Mouse (Mus musculus) limb, embryonic 13.5 days (tissue): ENCODE data around the gene Cfap43. TPM values are rescaled to one million over a fixed set of nuclear protein-coding genes. Genes with fewer than 3 reads are reported as not detected.

Experiments used
- ATAC-seq: fragments of 200-750 bp; cut with Nextera tagmentation; 2 replicates; pipeline ENCODE4 v1.8.0; 2017; ENCODE audit warnings: low read depth, moderate number of reproducible peaks, moderate TSS enrichment; ENCODE audit not compliant: low FRiP score
- H3K27ac ChIP-seq: fragments of 300-500 bp; sonication (generic); 2 replicates; pipeline ENCODE4 v1.5.1; 2015; ENCODE audit warnings: inconsistent platforms, mild to moderate bottlenecking, moderate library complexity
- H3K27me3 ChIP-seq: fragments of 300-500 bp; sonication (generic); 2 replicates; pipeline ENCODE4 v1.6.1; 2015; ENCODE audit warnings: mild to moderate bottlenecking, inconsistent platforms
- H3K36me3 ChIP-seq: fragments of 300-500 bp; sonication (generic); 2 replicates; pipeline ENCODE4 v1.6.1; 2015; ENCODE audit warnings: inconsistent platforms, mild to moderate bottlenecking, moderate library complexity
- H3K4me1 ChIP-seq: fragments of 300-500 bp; sonication (generic); 2 replicates; pipeline ENCODE4 v1.6.1; 2015; ENCODE audit warnings: inconsistent platforms
- H3K4me2 ChIP-seq: fragments of 300-500 bp; sonication (generic); replicated peaks from 2 replicates; pipeline ENCODE4 v1.6.1; 2015; ENCODE audit warnings: inconsistent platforms, mild to moderate bottlenecking, moderate library complexity
- H3K4me3 ChIP-seq: fragments of 300-500 bp; sonication (generic); 2 replicates; pipeline ENCODE4 v1.5.1; 2015; ENCODE audit warnings: moderate library complexity, mild to moderate bottlenecking, inconsistent platforms
- H3K9ac ChIP-seq: fragments of 300-500 bp; sonication (generic); 2 replicates; pipeline ENCODE4 v1.6.1; 2015; ENCODE audit warnings: mild to moderate bottlenecking, inconsistent platforms
- H3K9me3 ChIP-seq: fragments of 300-500 bp; sonication (generic); 2 replicates; pipeline ENCODE4 v1.6.1; 2016; ENCODE audit warnings: inconsistent platforms
- WGBS: fragments of 180-500 bp; shearing (Covaris S2); methylation state at CpG from one replicate; pipeline ENCODE4 v1.1.7; 2015; 5-methylcytosine and 5-hydroxymethylcytosine counted together
- polyA plus RNA-seq: library from polyadenylated mRNA; unstranded; fragments of >200 nt; fragmentation: Nextera tagmentation; extraction: Ambion mirVana; gene quantifications from 2 replicates; pipeline ENCODE4 v1.2.1, GENCODE M21; 2015

The Cfap43 gene
- polyA plus RNA-seq, 1 experiment from 2014 or later, result 0.09 TPM

- Histone ChIP-seq H3K4me2 (no peak overlapping the region), H3K9me3 (no peaks in the 10 kb centered on the region), H3K4me3 (no peak overlapping the region), H3K9ac (no peak overlapping the region), H3K27me3 (peaks cover 11% of the 10 kb centered on the region), H3K36me3 (no peaks in the 10 kb centered on the region), H3K4me1 (peaks cover 12% of the 10 kb centered on the region; the same call in 1 of the 2 replicates), H3K27ac (no peak overlapping the region)
- WGBS, result 85% methylated on average over 7 of the region's 7 CpGs
- no peak for ATAC-seq
These were observed 83.3 kb downstream of the Cfap43 start for GRCm38 (mm10) chr19:47835776-47836175.

- Histone ChIP-seq H3K27ac (no peak overlapping the region), H3K9me3 (no peaks in the 10 kb centered on the region), H3K4me2 (no peak overlapping the region), H3K36me3 (no peaks in the 10 kb centered on the region), H3K4me1 (peaks cover 12% of the 10 kb centered on the region; the same call in 1 of the 2 replicates), H3K4me3 (no peak overlapping the region), H3K27me3 (peaks cover 11% of the 10 kb centered on the region), H3K9ac (no peak overlapping the region)
- no peak for ATAC-seq
- 88% methylated on average over 5 of the region's 5 CpGs for WGBS
These were observed 84.5 kb downstream of the Cfap43 start for GRCm38 (mm10) chr19:47834614-47835013.

GRCm38 (mm10) chr19:47832316-47832715, 86.8 kb downstream of the Cfap43 start:
- 80% methylated on average over 16 of the region's 16 CpGs for WGBS
- Histone ChIP-seq H3K4me3 (no peak overlapping the region), H3K9ac (no peak overlapping the region), H3K27me3 (peaks cover 11% of the 10 kb centered on the region), H3K27ac (no peak overlapping the region), H3K9me3 (no peaks in the 10 kb centered on the region), H3K4me2 (no peak overlapping the region), H3K4me1 (0 out of 2 replicates have a peak, but pooled peaks cover 3% of the 10 kb centered on the region), H3K36me3 (no peaks in the 10 kb centered on the region)
- ATAC-seq, result no peak

- H3K9me3 ChIP-seq, result no peaks in the 10 kb centered on the region
- no peak for ATAC-seq
- H3K9ac ChIP-seq, result no peak overlapping the region
- H3K4me2 ChIP-seq, result no peak overlapping the region
- WGBS, result 92% methylated on average over 8 of the region's 8 CpGs
- no peak overlapping the region for H3K27ac ChIP-seq
- no peak overlapping the region for H3K4me3 ChIP-seq
- no peaks in the 10 kb centered on the region for H3K36me3 ChIP-seq
- no peaks in the 10 kb centered on the region for H3K4me1 ChIP-seq
- no peaks in the 10 kb centered on the region for H3K27me3 ChIP-seq
These were observed 88.0 kb downstream of the Cfap43 start for GRCm38 (mm10) chr19:47831111-47831510.

- 82% methylated on average over 14 of the region's 14 CpGs for WGBS
- Histone ChIP-seq H3K4me2 (no peak overlapping the region), H3K4me1 (no peaks in the 10 kb centered on the region), H3K9me3 (no peaks in the 10 kb centered on the region), H3K4me3 (no peak overlapping the region), H3K9ac (no peak overlapping the region), H3K27ac (no peak overlapping the region), H3K27me3 (no peaks in the 10 kb centered on the region), H3K36me3 (no peaks in the 10 kb centered on the region)
- no peak for ATAC-seq
These were observed 89.1 kb downstream of the Cfap43 start for GRCm38 (mm10) chr19:47829913-47830450.

GRCm38 (mm10) chr19:47824026-47824425, 95.1 kb downstream of the Cfap43 start:
- no peak for ATAC-seq
- H3K9me3 ChIP-seq, result no peaks in the 10 kb centered on the region
- no peaks in the 10 kb centered on the region for H3K36me3 ChIP-seq
- H3K4me3 ChIP-seq, result no peak overlapping the region
- H3K4me2 ChIP-seq, result no peak overlapping the region
- H3K4me1 ChIP-seq, result peaks cover 8% of the 10 kb centered on the region
- H3K9ac ChIP-seq, result no peak overlapping the region
- H3K27ac ChIP-seq, result no peak overlapping the region
- 84% methylated on average over 5 of the region's 5 CpGs for WGBS
- H3K27me3 ChIP-seq, result peaks cover 9% of the 10 kb centered on the region

GRCm38 (mm10) chr19:47822143-47822796, 96.8 kb downstream of the Cfap43 start:
- 12% methylated on average over 8 of the region's 8 CpGs for WGBS
- Histone ChIP-seq H3K4me1 (peaks cover 8% of the 10 kb centered on the region), H3K9me3 (no peaks in the 10 kb centered on the region), H3K9ac (no peak overlapping the region), H3K4me2 (no peak overlapping the region), H3K4me3 (no peak overlapping the region), H3K27ac (no peak overlapping the region), H3K27me3 (peaks cover 9% of the 10 kb centered on the region), H3K36me3 (no peaks in the 10 kb centered on the region)
- ATAC-seq, result no peak

- no peak overlapping the region for H3K4me3 ChIP-seq
- no peak overlapping the region for H3K27ac ChIP-seq
- H3K36me3 ChIP-seq, result no peaks in the 10 kb centered on the region
- no peak overlapping the region for H3K9ac ChIP-seq
- H3K9me3 ChIP-seq, result no peaks in the 10 kb centered on the region
- WGBS, result 57% methylated on average over 7 of the region's 7 CpGs
- H3K4me2 ChIP-seq, result no peak overlapping the region
- peaks cover 9% of the 10 kb centered on the region for H3K27me3 ChIP-seq
- H3K4me1 ChIP-seq, result peaks cover 8% of the 10 kb centered on the region
- ATAC-seq, result no peak
These were observed 97.6 kb downstream of the Cfap43 start for GRCm38 (mm10) chr19:47821494-47821872.

GRCm38 (mm10) chr19:47820832-47821493, 98.1 kb downstream of the Cfap43 start:
- no peak overlapping the region for H3K4me2 ChIP-seq
- peaks cover 8% of the 10 kb centered on the region for H3K4me1 ChIP-seq
- no peak for ATAC-seq
- H3K27ac ChIP-seq, result no peak overlapping the region
- no peak overlapping the region for H3K9ac ChIP-seq
- no peak overlapping the region for H3K4me3 ChIP-seq
- H3K27me3 ChIP-seq, result peaks cover 9% of the 10 kb centered on the region
- no peaks in the 10 kb centered on the region for H3K9me3 ChIP-seq
- no peaks in the 10 kb centered on the region for H3K36me3 ChIP-seq
- WGBS, result 19% methylated on average over 8 of the region's 9 CpGs

GRCm38 (mm10) chr19:47817692-47818091, 101.4 kb downstream of the Cfap43 start:
- no peak for ATAC-seq

GRCm38 (mm10) chr19:47814721-47815120, 104.4 kb downstream of the Cfap43 start:
- H3K4me2 ChIP-seq, result no peak overlapping the region
- H3K27ac ChIP-seq, result no peak overlapping the region
- no peaks in the 10 kb centered on the region for H3K4me1 ChIP-seq
- no peaks in the 10 kb centered on the region for H3K27me3 ChIP-seq
- no peaks in the 10 kb centered on the region for H3K36me3 ChIP-seq
- ATAC-seq, result no peak
- no peaks in the 10 kb centered on the region for H3K9me3 ChIP-seq
- H3K4me3 ChIP-seq, result no peak overlapping the region
- no peak overlapping the region for H3K9ac ChIP-seq
- WGBS, result 90% methylated on average over 5 of the region's 5 CpGs

More at GRCm38 (mm10) chr19:47817692-47818091, 101.4 kb downstream of the Cfap43 start:
- no peak overlapping the region for H3K4me2 ChIP-seq
- H3K9me3 ChIP-seq, result no peaks in the 10 kb centered on the region
- 80% methylated on average over 9 of the region's 9 CpGs for WGBS
- H3K4me1 ChIP-seq, result peaks cover 8% of the 10 kb centered on the region
- no peak overlapping the region for H3K27ac ChIP-seq
- H3K27me3 ChIP-seq, result peaks cover 6% of the 10 kb centered on the region
- H3K36me3 ChIP-seq, result no peaks in the 10 kb centered on the region
- no peak overlapping the region for H3K4me3 ChIP-seq
- no peak overlapping the region for H3K9ac ChIP-seq

- no peak for ATAC-seq
- H3K4me2 ChIP-seq, result no peak overlapping the region
- H3K9ac ChIP-seq, result no peak overlapping the region
- no peaks in the 10 kb centered on the region for H3K9me3 ChIP-seq
- H3K36me3 ChIP-seq, result no peaks in the 10 kb centered on the region
- no peaks in the 10 kb centered on the region for H3K4me1 ChIP-seq
- H3K4me3 ChIP-seq, result no peak overlapping the region
- WGBS, result 58% methylated on average over 10 of the region's 10 CpGs
- no peak overlapping the region for H3K27ac ChIP-seq
- no peaks in the 10 kb centered on the region for H3K27me3 ChIP-seq
These were observed 107.0 kb downstream of the Cfap43 start for GRCm38 (mm10) chr19:47812091-47812490.
